9 mouse cellular contexts compared by ENCODE assay signal in the genomic region with DNA sequence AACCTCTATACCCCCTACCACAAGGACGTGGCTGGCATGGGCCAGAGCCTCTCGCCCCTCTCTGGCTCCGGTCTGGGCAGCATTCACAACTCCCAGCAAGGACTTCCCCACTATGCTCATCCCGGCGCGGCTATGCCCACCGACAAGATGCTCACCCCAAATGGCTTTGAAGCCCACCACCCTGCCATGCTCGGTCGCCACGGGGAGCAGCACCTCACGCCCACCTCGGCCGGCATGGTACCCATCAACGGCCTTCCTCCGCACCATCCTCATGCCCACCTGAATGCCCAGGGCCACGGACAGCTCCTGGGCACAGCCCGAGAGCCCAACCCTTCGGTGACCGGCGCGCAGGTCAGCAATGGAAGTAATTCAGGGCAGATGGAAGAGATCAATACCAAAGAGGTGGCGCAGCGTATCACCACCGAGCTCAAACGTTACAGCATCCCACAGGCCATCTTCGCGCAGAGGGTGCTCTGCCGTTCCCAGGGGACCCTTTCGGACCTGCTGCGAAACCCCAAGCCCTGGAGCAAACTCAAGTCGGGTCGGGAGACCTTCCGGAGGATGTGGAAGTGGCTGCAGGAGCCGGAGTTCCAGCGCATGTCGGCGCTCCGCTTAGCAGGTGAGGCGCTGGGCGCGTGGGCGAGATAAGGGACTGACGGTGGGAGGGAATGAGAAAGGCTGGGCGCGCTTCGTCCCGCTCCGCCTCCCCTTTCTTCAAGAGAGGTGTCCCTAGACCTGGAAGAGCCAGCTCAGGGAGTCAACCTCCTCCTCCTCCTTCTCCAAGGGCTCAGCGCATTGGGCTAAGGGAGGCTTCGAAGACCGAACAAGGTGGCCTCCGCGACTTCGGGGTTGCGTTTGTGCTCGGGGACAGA. TPM values are rescaled to one million over a fixed set of nuclear protein-coding genes. Genes with fewer than 3 reads are reported as not detected.
A peak's percentile ranks its signal among the peaks of the same experiment; 100 is the strongest.
DNase-seq lines count a peak whose midpoint lies in the region; ATAC-seq and TF ChIP-seq lines count a peak whose summit lies in the region.
"Had no signal": no experiment of that assay in that cellular context is flagged by ENCODE, and none has a peak within 500 bp of the region (broad histone marks: within the 10 kb centered on the region; RNA-seq: fewer than 3 reads in every experiment).

No protein-coding gene starts in this region.

- H3K4me1 ChIP-seq in ES-E14 (ENCODE audit: control insufficient read depth in 2 of 2, insufficient read depth in 2 of 2, low read length in 2 of 2, poor library complexity in 1 of 2): peaks cover 0 to 11% of the 10 kb centered on the region in 2 experiments; a peak in 1 of 4 replicates
- H3K4me1 ChIP-seq in hindbrain, embryonic 10.5 days (replicated peaks): peaks cover 73% of the 10 kb centered on the region
- no peaks in the 10 kb centered on the region; the same call in 1 of the 2 replicates for H3K4me1 ChIP-seq in liver, embryonic 16.5 days (ENCODE audit: control insufficient read depth, low read depth, low read length)

- in situ Hi-C loops in ES-E14 (cut with MboI; ENCODE audit: low sequenced_read_pairs in 2 of 2, unreplicated experiment in 2 of 2): loop anchor here in 1 of 2 experiments (25.0 kb wide), 1 partner anchor 726 kb away; no protein-coding TSS in a partner anchor

- H3K4me2 ChIP-seq in liver, embryonic 16.5 days (ENCODE audit: low read depth, low read length): peak overlapping the region; percentile 53

- H3K27ac ChIP-seq in gastrocnemius, adult 2 months: no peak overlapping the region
- no peak overlapping the region for H3K27ac ChIP-seq in ES-E14 (ENCODE audit: insufficient read depth, low read depth, low read length, poor library complexity, severe bottlenecking)
- H3K27ac ChIP-seq in hindbrain, embryonic 10.5 days: peak overlapping the region; percentile 88
- peak overlapping the region; percentile 48; the same call in 1 of the 2 replicates for H3K27ac ChIP-seq in liver, embryonic 16.5 days (ENCODE audit: low read length)

- no peaks in the 10 kb centered on the region for H3K9me3 ChIP-seq in ES-E14 (ENCODE audit: control insufficient read depth, insufficient read depth, low read depth, low read length)
- no peaks in the 10 kb centered on the region for H3K9me3 ChIP-seq in hindbrain, embryonic 10.5 days
- no peaks in the 10 kb centered on the region for H3K9me3 ChIP-seq in liver, embryonic 16.5 days (replicated peaks; ENCODE audit: control insufficient read depth, low read length)

- intact Hi-C loops in gastrocnemius, adult 2 months (cut with DNase I): no loop called here

- ATAC-seq in liver, embryonic 16.5 days (ENCODE audit: low read depth): no peak

- WGBS in hindbrain, embryonic 10.5 days: 1% methylated on average over 56 of the region's 56 CpGs
- 3% methylated on average over 56 of the region's 56 CpGs for WGBS in liver, embryonic 16.5 days (ENCODE audit: insufficient replicate concordance)

- DNase-seq in gastrocnemius, adult 2 months: peak; percentile 18
- DNase-seq in gastrocnemius, postnatal 4 days (ENCODE audit: low spot score in 2 of 2): no peak
- no peak for DNase-seq in ES-E14 (ENCODE audit: low read depth, low spot score)
- DNase-seq in hindbrain, embryonic 10.5 days (ENCODE audit: low spot score): peak; percentile 43
- no peak for DNase-seq in cerebellum, postnatal 14 days
- no peak for DNase-seq in right cerebral cortex, adult 2 months (ENCODE audit: low spot score in 2 of 2)
- no peak for DNase-seq in thymus, postnatal 14 days
- DNase-seq: adrenal gland, adult 8-10 months had no signal

- peak overlapping the region; percentile 69 for H3K4me3 ChIP-seq in gastrocnemius, adult 2 months
- peak overlapping the region; percentile 65; a peak in 2 of 4 replicates for H3K4me3 ChIP-seq in ES-E14 (ENCODE audit: insufficient read depth in 1 of 2, low read depth in 1 of 2, low read length in 2 of 2, poor library complexity in 1 of 2, severe bottlenecking in 1 of 2)
- peak overlapping the region; percentile 68 for H3K4me3 ChIP-seq in hindbrain, embryonic 10.5 days
- peak overlapping the region; percentile 60 for H3K4me3 ChIP-seq in liver, embryonic 16.5 days (ENCODE audit: low read depth, low read length)

- peaks cover 100% of the 10 kb centered on the region for H3K27me3 ChIP-seq in hindbrain, embryonic 10.5 days (ENCODE audit: insufficient read depth, poor library complexity, severe bottlenecking)
- peaks cover 92% of the 10 kb centered on the region for H3K27me3 ChIP-seq in liver, embryonic 16.5 days (ENCODE audit: control insufficient read depth, insufficient read depth, low read depth, low read length)

- H3K36me3 ChIP-seq in ES-E14 (ENCODE audit: control insufficient read depth, insufficient read depth, low read length, poor library complexity, severe bottlenecking): no peaks in the 10 kb centered on the region
- H3K36me3 ChIP-seq in hindbrain, embryonic 10.5 days: no peaks in the 10 kb centered on the region
- no peaks in the 10 kb centered on the region for H3K36me3 ChIP-seq in liver, embryonic 16.5 days (ENCODE audit: control insufficient read depth, insufficient read depth)

- no peak for TF ChIP-seq CTCF in gastrocnemius, adult 2 months (IDR thresholded peaks at IDR 0.05)

- no peak overlapping the region for H3K9ac ChIP-seq in ES-E14 (ENCODE audit: insufficient read depth, low read depth, low read length, poor library complexity, severe bottlenecking)
- H3K9ac ChIP-seq in liver, embryonic 16.5 days (ENCODE audit: low read depth, low read length): peak overlapping the region; percentile 47

TF ChIP-seq in ES-E14, 5 proteins besides CTCF, POLR2A, EP300 and RAD21:
- no peak for TF ChIP-seq HCFC1 (IDR thresholded peaks at IDR 0.05; ENCODE audit: borderline replicate concordance, insufficient read depth, low read length)
- no peak for TF ChIP-seq ZC3H11A (IDR thresholded peaks at IDR 0.05; ENCODE audit: borderline replicate concordance, low read depth, low read length)
- TF ChIP-seq ZNF384 (IDR thresholded peaks at IDR 0.05; ENCODE audit: low read depth, low read length): no peak
- TF ChIP-seq MAFK (IDR thresholded peaks at IDR 0.05; ENCODE audit: insufficient read depth, low read depth, low read length): no peak
- no peak for TF ChIP-seq CHD2 (IDR thresholded peaks at IDR 0.05; ENCODE audit: low read depth, low read length)

RNA-seq across cellular contexts. Expression of a gene that starts 1.3 kb away (rescaled TPM):
- not detected for total RNA-seq in gastrocnemius, adult 2 months (2021)
- not detected for total RNA-seq in gastrocnemius, postnatal 4 days (2021)
- 0.13 and 0.74 TPM in 2 replicates for total RNA-seq in ES-E14 (2012; rRNA removed)
- polyA plus RNA-seq in hindbrain, embryonic 10.5 days (2016; fragmentation: Nextera tagmentation; extraction: Ambion mirVana): 10.8 and 12.2 TPM in 2 replicates
- polyA plus RNA-seq in liver, embryonic 16.5 days (2015; fragmentation: Nextera tagmentation; extraction: Ambion mirVana): 2.4 and 2.6 TPM in 2 replicates

Comparison
In these comparisons a context has a peak if more than half of its experiments do, and no peak if none do; other contexts are left out.
1. DNase-seq: peak in gastrocnemius, adult 2 months (single experiment) and hindbrain, embryonic 10.5 days (single experiment); none in gastrocnemius, postnatal 4 days (0 of 2), ES-E14 (single experiment), cerebellum, postnatal 14 days (0 of 2), right cerebral cortex, adult 2 months (0 of 2) and thymus, postnatal 14 days (single experiment).
2. H3K27ac ChIP-seq: peak in hindbrain, embryonic 10.5 days (single experiment) and liver, embryonic 16.5 days (single experiment); none in gastrocnemius, adult 2 months (single experiment) and ES-E14 (single experiment).
3. Peak in every context shown above with its lines, with median percentiles within 50 percentile points of each other: H3K4me3 ChIP-seq.